Mouse (Mus musculus): Measurements from ENCODE around the gene Tet2. TPM values are rescaled to one million over a fixed set of nuclear protein-coding genes. Genes with fewer than 3 reads are reported as not detected.
A peak's percentile ranks its signal among the peaks of the same experiment; 100 is the strongest.

The Tet2 gene
- polyA plus RNA-seq, 1 experiment from 2014 or later: 20.9 TPM

GRCm38 (mm10) chr3:133559413-133560114 is 14.6 kb upstream of the Tet2 start:
- Histone ChIP-seq H3K27me3 (ENCODE audit: insufficient read depth, poor library complexity, severe bottlenecking) (no peaks in the 10 kb centered on the region), H3K4me1 (replicated peaks) (no peaks in the 10 kb centered on the region), H3K36me3 (no peaks in the 10 kb centered on the region), H3K27ac (no peak overlapping the region), H3K4me3 (no peak overlapping the region), H3K9me3 (no peaks in the 10 kb centered on the region)
- no peak for DNase-seq (ENCODE audit: low spot score)
- WGBS: 87% methylated on average over 6 of the region's 6 CpGs

- Histone ChIP-seq H3K36me3 (no peaks in the 10 kb centered on the region), H3K4me3 (no peak overlapping the region), H3K4me1 (replicated peaks) (no peaks in the 10 kb centered on the region), H3K27me3 (ENCODE audit: insufficient read depth, poor library complexity, severe bottlenecking) (no peaks in the 10 kb centered on the region), H3K27ac (no peak overlapping the region), H3K9me3 (no peaks in the 10 kb centered on the region)
- WGBS: 74% methylated on average over 6 of the region's 6 CpGs
- no peak for DNase-seq (ENCODE audit: low spot score)
Measured at GRCm38 (mm10) chr3:133557602-133558001, 12.7 kb upstream of the Tet2 start.

- H3K36me3 ChIP-seq: no peaks in the 10 kb centered on the region
- DNase-seq (ENCODE audit: low spot score): no peak
- no peak overlapping the region for H3K4me3 ChIP-seq
- no peaks in the 10 kb centered on the region for H3K27me3 ChIP-seq (ENCODE audit: insufficient read depth, poor library complexity, severe bottlenecking)
- 74% methylated on average over 7 of the region's 7 CpGs for WGBS
- no peak overlapping the region for H3K27ac ChIP-seq
- no peaks in the 10 kb centered on the region for H3K9me3 ChIP-seq
- H3K4me1 ChIP-seq (replicated peaks): no peaks in the 10 kb centered on the region
Measured at GRCm38 (mm10) chr3:133557154-133557553, 12.2 kb upstream of the Tet2 start.

GRCm38 (mm10) chr3:133555378-133555777 is 10.4 kb upstream of the Tet2 start:
- H3K36me3 ChIP-seq: no peaks in the 10 kb centered on the region
- 81% methylated on average over 7 of the region's 7 CpGs for WGBS
- H3K4me1 ChIP-seq (replicated peaks): no peaks in the 10 kb centered on the region
- no peak overlapping the region for H3K27ac ChIP-seq
- H3K9me3 ChIP-seq: no peaks in the 10 kb centered on the region
- no peak for DNase-seq (ENCODE audit: low spot score)
- H3K27me3 ChIP-seq (ENCODE audit: insufficient read depth, poor library complexity, severe bottlenecking): no peaks in the 10 kb centered on the region
- H3K4me3 ChIP-seq: no peak overlapping the region

GRCm38 (mm10) chr3:133554552-133555067 is 9.7 kb upstream of the Tet2 start:
- Histone ChIP-seq H3K4me1 (replicated peaks) (no peaks in the 10 kb centered on the region), H3K27ac (no peak overlapping the region), H3K4me3 (no peak overlapping the region), H3K27me3 (ENCODE audit: insufficient read depth, poor library complexity, severe bottlenecking) (no peaks in the 10 kb centered on the region), H3K36me3 (no peaks in the 10 kb centered on the region), H3K9me3 (no peaks in the 10 kb centered on the region)
- WGBS: 89% methylated on average over 6 of the region's 6 CpGs
- no peak for DNase-seq (ENCODE audit: low spot score)

- Histone ChIP-seq H3K4me1 (replicated peaks) (no peaks in the 10 kb centered on the region), H3K9me3 (no peaks in the 10 kb centered on the region), H3K27ac (no peak overlapping the region), H3K36me3 (no peaks in the 10 kb centered on the region), H3K27me3 (ENCODE audit: insufficient read depth, poor library complexity, severe bottlenecking) (no peaks in the 10 kb centered on the region), H3K4me3 (no peak overlapping the region)
- DNase-seq (ENCODE audit: low spot score): no peak
- WGBS: 94% methylated on average over 4 of the region's 4 CpGs
Measured at GRCm38 (mm10) chr3:133554092-133554491, 9.2 kb upstream of the Tet2 start.

GRCm38 (mm10) chr3:133551941-133552340 is 7.0 kb upstream of the Tet2 start:
- 57% methylated on average over 8 of the region's 8 CpGs for WGBS
- DNase-seq (ENCODE audit: low spot score): no peak
- Histone ChIP-seq H3K9me3 (no peaks in the 10 kb centered on the region), H3K27me3 (ENCODE audit: insufficient read depth, poor library complexity, severe bottlenecking) (peaks cover 4% of the 10 kb centered on the region; the same call in 1 of the 2 replicates), H3K36me3 (no peaks in the 10 kb centered on the region), H3K4me1 (replicated peaks) (no peaks in the 10 kb centered on the region), H3K27ac (no peak overlapping the region), H3K4me3 (no peak overlapping the region)

GRCm38 (mm10) chr3:133549385-133550170 is 4.6 kb upstream of the Tet2 start:
- Histone ChIP-seq H3K4me1 (replicated peaks) (0 out of 2 replicates have a peak, but pooled peaks cover 9% of the 10 kb centered on the region), H3K27me3 (ENCODE audit: insufficient read depth, poor library complexity, severe bottlenecking) (peaks cover 8% of the 10 kb centered on the region), H3K36me3 (no peaks in the 10 kb centered on the region), H3K27ac (no peak overlapping the region), H3K4me3 (no peak overlapping the region), H3K9me3 (no peaks in the 10 kb centered on the region)
- 69% methylated on average over 7 of the region's 7 CpGs for WGBS
- DNase-seq (ENCODE audit: low spot score): no peak

- DNase-seq (ENCODE audit: low spot score): no peak
- H3K4me1 ChIP-seq (replicated peaks): 0 out of 2 replicates have a peak, but pooled peaks cover 9% of the 10 kb centered on the region
- WGBS: 93% methylated on average over 2 of the region's 2 CpGs
Measured at GRCm38 (mm10) chr3:133548613-133549012, 3.7 kb upstream of the Tet2 start.

GRCm38 (mm10) chr3:133546790-133547189 is 1.9 kb upstream of the Tet2 start:
- Histone ChIP-seq H3K4me3 (no peak overlapping the region), H3K27ac (no peak overlapping the region), H3K36me3 (no peaks in the 10 kb centered on the region), H3K9me3 (no peaks in the 10 kb centered on the region), H3K4me1 (replicated peaks) (peaks cover 17% of the 10 kb centered on the region), H3K27me3 (ENCODE audit: insufficient read depth, poor library complexity, severe bottlenecking) (peaks cover 8% of the 10 kb centered on the region)
- DNase-seq (ENCODE audit: low spot score): no peak
- WGBS: 64% methylated on average over 2 of the region's 2 CpGs

More at GRCm38 (mm10) chr3:133548613-133549012, 3.7 kb upstream of the Tet2 start:
- no peaks in the 10 kb centered on the region for H3K36me3 ChIP-seq
- no peak overlapping the region for H3K4me3 ChIP-seq
- H3K9me3 ChIP-seq: no peaks in the 10 kb centered on the region
- peaks cover 8% of the 10 kb centered on the region for H3K27me3 ChIP-seq (ENCODE audit: insufficient read depth, poor library complexity, severe bottlenecking)
- H3K27ac ChIP-seq: no peak overlapping the region

GRCm38 (mm10) chr3:133545304-133545666 is 346 bp upstream of the Tet2 start:
- H3K9me3 ChIP-seq: no peaks in the 10 kb centered on the region
- WGBS: 14% methylated on average over 6 of the region's 6 CpGs
- H3K27ac ChIP-seq: peak overlapping the region; percentile 96; the same call in 1 of the 2 replicates
- peaks cover 8% of the 10 kb centered on the region for H3K27me3 ChIP-seq (ENCODE audit: insufficient read depth, poor library complexity, severe bottlenecking)
- peak overlapping the region; percentile 88 for H3K4me3 ChIP-seq
- peaks cover 18% of the 10 kb centered on the region for H3K4me1 ChIP-seq (replicated peaks)
- no peaks in the 10 kb centered on the region for H3K36me3 ChIP-seq
- no peak for DNase-seq (ENCODE audit: low spot score)

- H3K27me3 ChIP-seq (ENCODE audit: insufficient read depth, poor library complexity, severe bottlenecking): peaks cover 8% of the 10 kb centered on the region
- no peaks in the 10 kb centered on the region for H3K9me3 ChIP-seq
- H3K36me3 ChIP-seq: no peaks in the 10 kb centered on the region
- H3K4me3 ChIP-seq: peak overlapping the region; percentile 88
- H3K4me1 ChIP-seq (replicated peaks): peaks cover 18% of the 10 kb centered on the region
- DNase-seq (ENCODE audit: low spot score): peak; percentile 90
- WGBS: under 1% methylated on average over 52 of the region's 52 CpGs
- H3K27ac ChIP-seq: peak overlapping the region; percentile 96
Measured at GRCm38 (mm10) chr3:133544131-133544550, 798 bp downstream of the Tet2 start.

Measured in hindbrain, embryonic 10.5 days (tissue).